Mouse (Mus musculus) liver, embryonic 15.5 days (tissue): Measurements from ENCODE around the gene Pmp22. TPM values are rescaled to one million over a fixed set of nuclear protein-coding genes. Genes with fewer than 3 reads are reported as not detected.

Source experiments
- ATAC-seq: fragments of 200-750 bp; cut with Nextera tagmentation; 2 replicates; pipeline ENCODE4 v1.8.0; 2017; ENCODE audit warnings: moderate number of reproducible peaks, mild to moderate bottlenecking, moderate library complexity; ENCODE audit not compliant: insufficient read depth
- H3K27ac ChIP-seq: fragments of 300-500 bp; sonication (generic); replicated peaks from 2 replicates; pipeline ENCODE4 v1.5.1; 2015; ENCODE audit warnings: mild to moderate bottlenecking, inconsistent platforms
- H3K27me3 ChIP-seq: fragments of 300-500 bp; sonication (generic); 2 replicates; pipeline ENCODE4 v1.6.1; 2015; ENCODE audit warnings: mild to moderate bottlenecking, inconsistent platforms
- H3K36me3 ChIP-seq: fragments of 300-500 bp; sonication (generic); replicated peaks from 2 replicates; pipeline ENCODE4 v1.6.1; 2015; ENCODE audit warnings: moderate library complexity, mild to moderate bottlenecking, inconsistent platforms
- H3K4me1 ChIP-seq: fragments of 300-500 bp; sonication (generic); replicated peaks from 2 replicates; pipeline ENCODE4 v1.6.1; 2015; ENCODE audit warnings: inconsistent platforms
- H3K4me2 ChIP-seq: fragments of 300-500 bp; sonication (generic); 2 replicates; pipeline ENCODE4 v1.6.1; 2015; ENCODE audit warnings: moderate library complexity, mild to moderate bottlenecking, inconsistent platforms
- H3K4me3 ChIP-seq: fragments of 300-500 bp; sonication (generic); replicated peaks from 2 replicates; pipeline ENCODE4 v1.5.1; 2015; ENCODE audit warnings: mild to moderate bottlenecking, inconsistent platforms
- H3K9ac ChIP-seq: fragments of 300-500 bp; sonication (generic); 2 replicates; pipeline ENCODE4 v1.6.1; 2015; ENCODE audit warnings: moderate library complexity, mild to moderate bottlenecking, inconsistent platforms
- H3K9me3 ChIP-seq: fragments of 300-500 bp; sonication (generic); replicated peaks from 2 replicates; pipeline ENCODE4 v1.6.1; 2016; ENCODE audit warnings: inconsistent platforms
- WGBS: fragments of 180-500 bp; shearing (Covaris S2); methylation state at CpG from one replicate; pipeline ENCODE4 v1.1.7; 2015; ENCODE audit warnings: mixed read lengths; ENCODE audit not compliant: insufficient replicate concordance; 5-methylcytosine and 5-hydroxymethylcytosine counted together
- polyA plus RNA-seq: library from polyadenylated mRNA; unstranded; fragments of >200 nt; fragmentation: Nextera tagmentation; extraction: Ambion mirVana; gene quantifications from 2 replicates; pipeline ENCODE4 v1.2.1, GENCODE M21; 2015

Pmp22 gene
- 18.8 and 23.4 TPM in 2 replicates for polyA plus RNA-seq

DNA sequence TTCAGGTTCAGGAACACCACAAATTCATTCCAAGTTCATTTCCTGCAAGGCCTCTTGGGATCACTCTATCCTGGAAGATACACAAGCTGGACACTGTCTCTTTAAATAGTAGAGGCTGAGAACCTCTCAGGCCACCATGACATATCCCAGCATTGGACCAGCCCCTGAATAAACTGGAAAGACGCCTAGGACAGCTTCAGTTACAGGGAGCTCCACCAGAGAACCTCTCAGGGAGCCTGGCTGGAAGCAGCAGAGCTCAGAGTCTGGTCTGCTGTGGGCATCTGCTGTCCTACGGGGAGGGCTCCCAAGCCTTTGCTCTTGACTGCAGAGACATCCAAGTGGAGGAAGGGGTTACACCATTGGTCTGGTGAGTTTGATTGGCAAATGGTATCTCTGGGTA, at the start of gene Pmp22:
Pmp22 (plus strand) TSS at position 199 of the 400 bp plus-strand sequence.
- Histone ChIP-seq H3K9me3 (no peaks in the 10 kb centered on the region), H3K4me2 (no peak within 1 kb of the TSS), H3K9ac (no peak within 1 kb of the TSS), H3K4me1 (0 out of 2 replicates have a peak, but pooled peaks cover 6% of the 10 kb centered on the region), H3K27ac (no peak within 1 kb of the TSS), H3K27me3 (peaks cover 61% of the 10 kb centered on the region), H3K36me3 (no peaks in the 10 kb centered on the region), H3K4me3 (no peak within 1 kb of the TSS)
- WGBS = 50% methylated on average over 2 of the region's 2 CpGs
- ATAC-seq = no peak

DNA sequence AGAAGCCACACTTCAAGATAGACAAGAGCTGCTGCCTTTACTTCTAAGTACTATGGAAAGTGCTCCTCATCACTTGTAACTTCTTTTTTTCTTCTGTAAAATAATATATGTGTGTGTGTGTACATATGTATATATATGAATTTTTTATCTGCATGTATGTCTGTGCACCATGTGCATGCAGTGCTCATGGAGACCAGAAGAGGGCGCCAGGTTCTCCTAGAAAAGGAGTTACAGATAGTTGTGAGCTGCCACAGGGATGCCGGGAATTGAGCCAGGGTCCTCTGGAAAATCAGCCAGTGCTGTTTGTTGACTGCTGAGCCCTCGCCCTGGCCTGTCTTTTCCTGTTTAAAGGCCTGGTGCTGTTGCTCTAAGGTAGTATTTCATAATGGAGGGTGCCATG, 44.2 kb upstream of the Pmp22 start:
- Histone ChIP-seq H3K27me3 (no peaks in the 10 kb centered on the region), H3K9ac (no peak overlapping the region), H3K36me3 (no peaks in the 10 kb centered on the region), H3K27ac (no peak overlapping the region), H3K9me3 (no peaks in the 10 kb centered on the region), H3K4me3 (no peak overlapping the region), H3K4me1 (no peaks in the 10 kb centered on the region), H3K4me2 (no peak overlapping the region)
- WGBS = 58% methylated on average over 3 of the region's 3 CpGs
- ATAC-seq = no peak

DNA sequence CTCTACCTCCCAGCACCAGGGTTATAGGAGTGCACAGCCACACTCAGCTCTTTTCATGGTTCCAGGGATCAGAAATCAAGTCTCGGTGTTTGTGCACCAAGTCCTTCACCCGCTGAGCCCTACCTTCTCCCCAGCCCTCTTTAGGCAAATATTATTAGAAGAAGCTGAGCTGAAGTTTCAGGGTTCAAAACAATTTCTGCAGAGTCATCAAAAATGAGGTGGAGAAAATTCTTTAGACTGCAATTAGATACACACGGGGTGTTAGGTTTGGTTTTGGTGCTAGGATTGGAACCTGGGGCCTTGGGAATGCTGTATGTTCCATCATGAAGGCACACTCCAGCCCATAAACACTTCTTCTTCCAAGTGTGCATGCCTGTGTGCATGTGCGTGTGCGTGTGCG, 40.1 kb upstream of the Pmp22 start:
- Histone ChIP-seq H3K9ac (no peak overlapping the region), H3K4me1 (no peaks in the 10 kb centered on the region), H3K4me3 (no peak overlapping the region), H3K27me3 (no peaks in the 10 kb centered on the region), H3K9me3 (no peaks in the 10 kb centered on the region), H3K36me3 (no peaks in the 10 kb centered on the region), H3K4me2 (no peak overlapping the region), H3K27ac (no peak overlapping the region)
- 77% methylated on average over 6 of the region's 6 CpGs for WGBS
- no peak for ATAC-seq

DNA sequence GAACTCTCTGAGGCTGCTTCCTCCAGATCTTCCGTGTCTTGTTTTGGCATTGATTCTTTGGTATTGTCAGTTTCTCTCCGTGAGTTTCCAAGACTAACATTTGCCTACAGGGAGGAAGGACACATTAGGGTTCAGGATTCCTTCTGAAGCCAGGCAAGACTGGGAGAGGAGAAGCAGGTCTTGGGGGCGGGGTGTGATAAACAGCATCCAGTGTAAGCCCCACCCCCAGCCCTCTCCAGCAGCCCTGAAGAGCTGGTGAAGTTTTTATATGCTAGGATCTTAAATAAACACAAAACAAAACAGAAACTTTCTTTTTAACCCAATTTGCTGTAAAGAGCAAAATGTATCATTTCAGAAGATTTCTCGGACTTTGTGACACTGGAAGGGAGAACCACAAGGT, 38.6 kb upstream of the Pmp22 start:
- Histone ChIP-seq H3K27ac (no peak overlapping the region), H3K4me3 (no peak overlapping the region), H3K36me3 (no peaks in the 10 kb centered on the region), H3K4me1 (no peaks in the 10 kb centered on the region), H3K9ac (no peak overlapping the region), H3K27me3 (no peaks in the 10 kb centered on the region), H3K9me3 (no peaks in the 10 kb centered on the region), H3K4me2 (no peak overlapping the region)
- WGBS = 29% methylated on average over 4 of the region's 4 CpGs
- no peak for ATAC-seq

DNA sequence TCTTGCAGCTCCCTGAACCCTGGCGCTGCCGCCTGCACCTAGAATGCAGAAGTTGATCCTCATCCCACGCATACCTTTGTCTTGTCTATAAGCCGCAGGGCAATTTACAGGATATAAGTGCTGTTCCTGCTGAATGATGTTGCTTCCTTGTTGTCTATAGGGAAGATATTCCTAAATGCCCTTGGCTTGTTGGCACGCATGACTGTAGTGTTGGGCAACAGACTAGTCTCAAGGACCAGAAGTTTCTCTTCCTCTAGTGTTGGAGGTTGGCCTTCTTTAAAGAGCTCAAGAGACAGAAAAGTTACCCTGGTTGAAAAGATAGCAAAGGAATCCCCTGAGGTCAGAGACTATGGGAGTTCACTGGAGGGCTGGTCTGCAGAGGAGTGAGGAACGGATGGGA, 37.8 kb upstream of the Pmp22 start:
- WGBS = 68% methylated on average over 6 of the region's 6 CpGs
- H3K9ac ChIP-seq = no peak overlapping the region
- no peak for ATAC-seq

DNA sequence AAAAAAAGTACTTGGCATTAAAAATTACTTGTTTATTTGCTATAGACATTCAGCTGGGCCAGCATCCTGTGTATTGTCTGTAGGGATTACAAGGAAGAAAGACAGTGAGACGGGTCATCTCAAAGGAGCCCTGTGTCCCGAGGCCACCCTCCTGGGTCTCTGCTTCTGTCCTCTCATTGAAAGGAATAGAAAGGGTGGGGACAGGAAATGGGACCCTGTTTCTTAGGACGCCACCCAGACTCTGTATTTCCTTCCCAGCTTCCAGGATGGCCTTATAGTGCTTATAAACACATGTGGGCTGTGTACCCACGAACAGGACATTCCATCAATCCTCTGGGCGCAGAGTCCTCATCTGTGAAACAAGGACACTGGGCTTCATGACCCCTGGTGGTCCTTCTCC, 36.5 kb upstream of the Pmp22 start:
- H3K9ac ChIP-seq = no peak overlapping the region
- no peaks in the 10 kb centered on the region for H3K27me3 ChIP-seq
- no peak overlapping the region for H3K4me2 ChIP-seq
- H3K4me3 ChIP-seq = no peak overlapping the region
- H3K27ac ChIP-seq = no peak overlapping the region
- H3K9me3 ChIP-seq = no peaks in the 10 kb centered on the region
- ATAC-seq = no peak
- no peaks in the 10 kb centered on the region for H3K36me3 ChIP-seq
- 34% methylated on average over 5 of the region's 5 CpGs for WGBS
- H3K4me1 ChIP-seq = no peaks in the 10 kb centered on the region

More for the DNA sequence above, 37.8 kb upstream of the Pmp22 start:
- Histone ChIP-seq H3K4me3 (no peak overlapping the region), H3K36me3 (no peaks in the 10 kb centered on the region), H3K27me3 (no peaks in the 10 kb centered on the region), H3K27ac (no peak overlapping the region), H3K4me1 (no peaks in the 10 kb centered on the region), H3K4me2 (no peak overlapping the region), H3K9me3 (no peaks in the 10 kb centered on the region)

DNA sequence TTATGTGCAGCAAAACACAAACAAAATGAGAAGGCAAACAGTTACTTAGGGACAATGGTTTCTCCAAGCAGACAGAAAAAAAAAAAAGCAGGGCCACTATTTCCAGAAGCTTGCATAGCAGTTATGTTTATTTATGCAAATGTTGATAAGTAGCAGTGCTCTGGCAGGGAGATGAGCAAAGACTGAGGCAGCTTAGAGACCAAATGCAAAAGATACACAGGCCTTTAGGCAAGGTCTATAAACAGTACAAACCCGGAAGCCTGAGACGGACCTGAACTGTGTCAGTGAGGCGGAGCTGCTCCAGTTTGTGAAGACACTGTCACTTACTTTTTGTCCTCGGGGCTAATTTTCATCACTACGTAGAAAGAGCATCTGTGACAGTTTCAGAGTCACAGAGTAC, 35.2 kb upstream of the Pmp22 start:
- 57% methylated on average over 5 of the region's 5 CpGs for WGBS
- Histone ChIP-seq H3K9ac (no peak overlapping the region), H3K27me3 (no peaks in the 10 kb centered on the region), H3K27ac (no peak overlapping the region), H3K4me3 (no peak overlapping the region), H3K36me3 (no peaks in the 10 kb centered on the region), H3K4me2 (no peak overlapping the region), H3K4me1 (no peaks in the 10 kb centered on the region), H3K9me3 (no peaks in the 10 kb centered on the region)
- ATAC-seq = no peak

DNA sequence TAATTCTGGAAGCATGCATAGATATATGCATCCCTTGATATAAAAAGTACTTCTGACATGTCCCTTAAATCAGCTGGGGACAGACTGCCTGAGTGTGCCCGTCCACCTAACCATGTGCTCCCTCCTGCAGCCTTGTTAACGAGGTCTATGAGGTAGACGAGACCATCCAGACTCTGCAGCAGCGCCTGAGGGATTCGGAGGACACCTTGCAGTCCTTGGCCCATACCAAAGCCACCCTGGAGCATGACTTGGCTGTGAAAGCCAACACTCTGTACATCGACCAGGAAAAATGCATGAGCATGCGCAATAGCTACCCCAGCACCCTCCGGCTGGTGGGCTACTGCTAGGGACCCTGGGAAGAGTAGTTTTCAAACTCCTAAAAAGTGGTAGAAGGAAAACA, 34.3 kb upstream of the Pmp22 start:
- Histone ChIP-seq H3K4me1 (no peaks in the 10 kb centered on the region), H3K36me3 (no peaks in the 10 kb centered on the region), H3K4me3 (no peak overlapping the region), H3K9ac (no peak overlapping the region), H3K4me2 (no peak overlapping the region), H3K27ac (no peak overlapping the region), H3K9me3 (no peaks in the 10 kb centered on the region), H3K27me3 (no peaks in the 10 kb centered on the region)
- no peak for ATAC-seq
- 65% methylated on average over 8 of the region's 8 CpGs for WGBS

DNA sequence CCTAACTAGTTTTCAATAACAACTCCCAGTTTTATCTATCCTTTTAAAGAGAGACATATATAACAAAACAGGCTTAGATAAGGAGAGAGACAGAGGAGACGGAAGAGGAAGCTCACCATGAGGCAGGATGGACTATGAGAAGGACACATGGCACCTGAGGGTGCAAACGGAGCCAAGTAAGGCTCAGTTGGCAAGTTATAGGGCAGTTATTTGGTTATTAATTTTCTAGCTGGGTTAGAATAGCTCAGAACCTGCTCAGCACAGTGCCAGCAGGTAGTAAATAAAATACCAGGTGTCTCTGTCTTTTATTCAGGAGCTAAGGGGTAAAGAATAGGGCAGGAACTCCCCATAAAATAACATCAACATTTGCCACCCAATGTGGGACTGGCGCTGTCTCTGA, 30.8 kb upstream of the Pmp22 start:
- 52% methylated on average over 3 of the region's 3 CpGs for WGBS
- Histone ChIP-seq H3K4me3 (no peak overlapping the region), H3K4me2 (no peak overlapping the region), H3K36me3 (no peaks in the 10 kb centered on the region), H3K27ac (no peak overlapping the region), H3K9me3 (no peaks in the 10 kb centered on the region), H3K9ac (no peak overlapping the region), H3K27me3 (no peaks in the 10 kb centered on the region), H3K4me1 (no peaks in the 10 kb centered on the region)
- no peak for ATAC-seq

DNA sequence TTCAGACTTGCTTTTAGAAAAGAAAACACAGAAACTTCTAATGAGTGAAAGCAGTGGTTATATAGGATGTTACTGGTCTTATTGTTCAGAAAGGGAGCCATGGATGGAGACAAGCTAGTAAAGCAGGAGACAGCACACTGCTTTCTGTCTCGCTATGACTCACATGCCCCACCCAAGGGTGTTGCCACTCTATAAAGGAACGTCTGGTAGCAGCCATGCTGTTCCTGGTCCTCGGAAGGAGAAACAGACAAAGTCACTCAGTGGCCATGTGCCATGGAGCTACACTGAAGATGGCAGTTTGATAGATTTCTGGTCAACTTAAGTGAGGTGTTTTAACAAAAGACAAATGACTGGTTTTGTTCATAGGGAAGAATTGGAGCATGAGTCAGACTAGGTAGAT, 29.4 kb upstream of the Pmp22 start:
- H3K4me1 ChIP-seq = no peaks in the 10 kb centered on the region
- no peak for ATAC-seq
- no peaks in the 10 kb centered on the region for H3K27me3 ChIP-seq
- no peak overlapping the region for H3K4me2 ChIP-seq
- H3K9ac ChIP-seq = no peak overlapping the region
- no peak overlapping the region for H3K4me3 ChIP-seq
- H3K9me3 ChIP-seq = no peaks in the 10 kb centered on the region
- no peaks in the 10 kb centered on the region for H3K36me3 ChIP-seq
- no peak overlapping the region for H3K27ac ChIP-seq
- 50% methylated on average over 3 of the region's 3 CpGs for WGBS

DNA sequence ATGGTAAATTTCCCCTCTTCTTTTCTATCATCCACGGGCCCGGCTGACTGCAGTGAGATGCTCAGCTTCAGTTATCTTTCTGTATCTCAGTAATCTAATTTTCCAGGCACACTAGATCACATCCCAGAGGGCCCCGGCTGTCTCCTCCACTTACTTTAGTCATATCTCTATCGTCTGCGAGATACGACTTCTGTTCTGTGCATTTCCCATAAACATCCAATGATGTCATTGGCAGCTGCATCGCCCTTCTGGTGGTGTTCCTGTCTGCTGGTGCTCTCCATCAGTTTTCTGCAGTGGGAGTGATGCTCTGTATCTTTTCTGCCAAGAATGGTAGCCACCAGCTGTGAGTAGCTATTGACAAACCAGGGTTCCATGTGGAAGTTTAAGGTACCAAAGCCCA, 25.5 kb upstream of the Pmp22 start:
- Histone ChIP-seq H3K27me3 (no peaks in the 10 kb centered on the region), H3K4me1 (no peaks in the 10 kb centered on the region), H3K36me3 (no peaks in the 10 kb centered on the region), H3K27ac (no peak overlapping the region), H3K9ac (no peak overlapping the region), H3K9me3 (no peaks in the 10 kb centered on the region), H3K4me2 (no peak overlapping the region), H3K4me3 (no peak overlapping the region)
- WGBS = 75% methylated on average over 7 of the region's 7 CpGs
- no peak for ATAC-seq

DNA sequence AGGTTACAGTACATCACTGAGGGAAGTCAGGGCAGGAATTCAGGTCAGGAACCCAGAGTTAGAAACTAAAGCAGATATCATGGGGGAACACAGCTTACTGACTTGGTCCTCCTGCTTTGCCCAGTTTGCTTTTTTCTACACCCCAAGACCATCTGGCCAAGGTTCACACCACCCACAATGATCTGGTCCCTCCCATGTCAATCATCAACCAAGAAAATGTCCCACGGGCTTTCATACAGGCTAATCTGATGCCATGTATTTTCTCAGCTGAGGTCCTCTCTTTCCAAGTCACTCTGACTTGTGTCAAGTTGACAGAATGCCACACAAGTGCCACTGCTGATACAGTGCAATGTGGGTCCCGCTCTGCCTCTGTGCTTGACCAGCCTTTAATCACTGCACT, 24.8 kb upstream of the Pmp22 start:
- Histone ChIP-seq H3K36me3 (no peaks in the 10 kb centered on the region), H3K4me1 (no peaks in the 10 kb centered on the region), H3K9me3 (no peaks in the 10 kb centered on the region), H3K27me3 (no peaks in the 10 kb centered on the region), H3K27ac (no peak overlapping the region), H3K4me2 (no peak overlapping the region), H3K9ac (no peak overlapping the region), H3K4me3 (no peak overlapping the region)
- ATAC-seq = no peak
- WGBS = 59% methylated on average over 2 of the region's 2 CpGs
